Mouse (Mus musculus) heart, postnatal 0 days (tissue): ENCODE data around the gene Gpx7.
"Not testable (repeated sequence)": the region's sequence is repeated elsewhere in the genome, so short reads cannot be mapped to it uniquely, and the experiment has no call there.

Experiments
- CTCF ChIP-seq: IDR thresholded peaks from 2 replicates; pipeline ENCODE4 v1.5.1; 2016; ENCODE audit warnings: antibody characterized with exemption, control low read depth, low read depth
- EP300 ChIP-seq: IDR thresholded peaks from 2 replicates; pipeline ENCODE4 v1.6.1; 2016; ENCODE audit warnings: antibody characterized with exemption, low read depth

DNA sequence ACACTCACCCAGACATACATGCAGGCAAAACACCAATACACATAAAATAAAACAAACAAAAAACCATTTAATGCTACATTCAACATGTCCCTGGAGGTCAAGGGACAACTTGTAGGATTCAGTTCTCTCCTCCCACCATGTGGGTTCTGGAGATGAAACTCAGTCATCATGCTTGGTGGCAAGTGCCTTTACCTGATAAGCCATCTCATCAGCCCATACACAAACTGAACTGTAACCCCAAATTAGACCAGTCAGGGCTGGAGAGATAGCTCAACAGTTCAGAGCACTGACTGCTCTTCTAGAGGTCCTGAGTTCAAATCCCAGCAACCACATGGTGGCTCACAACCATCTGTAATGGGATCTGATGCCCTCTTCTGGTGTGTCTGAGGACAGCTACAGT is 53.2 kb downstream of the Gpx7 start:
- TF ChIP-seq EP300, CTCF: not testable (repeated sequence)
